Mouse (Mus musculus): Measurements from ENCODE around the gene Notch2. TPM values are rescaled to one million over a fixed set of nuclear protein-coding genes. Genes with fewer than 3 reads are reported as not detected.

Gene Notch2
- polyA plus RNA-seq, 1 experiment from 2014 or later: 33.4 TPM

GRCm38 (mm10) chr3:98074622-98075231, 61.4 kb downstream of the Notch2 start:
- Histone ChIP-seq H3K36me3 (ENCODE audit: inconsistent target) (peaks cover 86% of the 10 kb centered on the region), H3K79me2 (ENCODE audit: inconsistent target) (peaks cover 97% of the 10 kb centered on the region), H3K4me3 (ENCODE audit: inconsistent target) (no peak overlapping the region), H3K27ac (no peak overlapping the region)
- 87% methylated on average over 6 of the region's 6 CpGs for WGBS (ENCODE audit: missing documents)

DNA sequence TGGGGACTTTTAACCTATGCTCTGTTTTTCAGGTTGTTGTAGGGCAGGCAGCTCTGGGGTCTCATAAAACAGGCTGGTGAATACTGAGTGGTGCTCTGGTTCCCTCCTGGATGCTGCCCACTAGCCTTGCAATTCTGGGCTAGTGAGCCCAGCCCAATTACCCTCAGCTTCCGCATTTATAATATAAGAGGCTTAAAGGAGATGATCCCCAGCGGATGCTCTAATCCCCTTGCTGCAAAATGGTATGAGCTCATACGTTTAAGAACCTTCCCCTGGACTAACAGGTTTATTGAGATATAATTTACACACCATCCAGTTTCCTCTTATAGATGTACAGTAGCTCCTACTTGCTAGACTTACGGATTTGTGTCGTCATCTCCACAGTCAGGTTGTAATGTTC, 64.5 kb downstream of the Notch2 start:
- H3K79me2 ChIP-seq (ENCODE audit: inconsistent target): peaks cover 97% of the 10 kb centered on the region; the same call in 1 of the 2 replicates
- WGBS (ENCODE audit: missing documents): 93% methylated on average over 5 of the region's 5 CpGs
- H3K4me3 ChIP-seq (ENCODE audit: inconsistent target): no peak overlapping the region
- H3K36me3 ChIP-seq (ENCODE audit: inconsistent target): peaks cover 73% of the 10 kb centered on the region
- no peak overlapping the region for H3K27ac ChIP-seq

DNA sequence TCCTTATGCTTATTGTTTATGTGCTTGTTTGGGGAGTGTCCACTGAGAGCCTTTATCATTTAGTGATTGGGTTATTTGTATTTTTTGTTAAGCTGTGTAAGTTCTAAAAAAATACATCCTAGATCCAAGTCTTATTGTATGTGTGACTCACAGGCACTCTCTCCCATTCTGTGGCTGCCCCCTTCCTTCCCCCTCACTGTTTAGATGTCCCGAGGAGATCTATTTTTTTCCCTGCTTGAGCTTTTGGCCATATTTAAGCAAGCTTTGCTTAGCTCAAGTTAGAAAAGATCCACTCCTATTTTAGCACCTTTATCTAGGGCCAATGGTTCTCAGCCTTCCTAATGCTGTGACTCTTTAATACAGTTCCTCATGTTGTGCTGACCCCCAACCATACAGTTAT, 65.5 kb downstream of the Notch2 start:
- Histone ChIP-seq H3K4me3 (ENCODE audit: inconsistent target) (no peak overlapping the region), H3K79me2 (ENCODE audit: inconsistent target) (peaks cover 97% of the 10 kb centered on the region; the same call in 1 of the 2 replicates), H3K27ac (no peak overlapping the region), H3K36me3 (ENCODE audit: inconsistent target) (peaks cover 65% of the 10 kb centered on the region)
- WGBS (ENCODE audit: missing documents): 43% methylated on average over 1 of the region's 1 CpGs

GRCm38 (mm10) chr3:98079601-98080215, 66.4 kb downstream of the Notch2 start:
- 91% methylated on average over 2 of the region's 2 CpGs for WGBS (ENCODE audit: missing documents)
- peaks cover 97% of the 10 kb centered on the region; the same call in 1 of the 2 replicates for H3K79me2 ChIP-seq (ENCODE audit: inconsistent target)
- H3K27ac ChIP-seq: no peak overlapping the region
- H3K4me3 ChIP-seq (ENCODE audit: inconsistent target): no peak overlapping the region
- peaks cover 57% of the 10 kb centered on the region for H3K36me3 ChIP-seq (ENCODE audit: inconsistent target)

DNA sequence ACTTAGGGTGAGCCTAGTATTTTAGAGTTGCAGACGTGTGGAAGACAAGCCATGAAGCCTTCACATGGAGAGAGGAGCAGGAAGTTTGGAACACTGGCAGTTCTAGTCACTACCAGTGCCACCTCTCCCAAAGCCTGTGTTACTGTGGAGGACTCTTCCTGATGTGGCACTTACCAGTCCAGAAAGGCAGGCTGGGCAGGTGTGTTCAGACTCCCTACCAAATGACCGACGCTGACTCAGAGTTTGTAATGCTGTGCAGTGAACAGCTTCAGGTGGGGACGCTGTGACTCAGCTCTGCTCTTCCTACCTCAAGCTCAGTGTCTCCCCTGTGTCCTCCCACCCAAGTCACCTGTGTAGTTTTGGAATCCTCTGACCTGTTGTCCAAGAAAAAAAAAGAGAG, 67.3 kb downstream of the Notch2 start:
- Histone ChIP-seq H3K4me3 (ENCODE audit: inconsistent target) (no peak overlapping the region), H3K79me2 (ENCODE audit: inconsistent target) (peaks cover 97% of the 10 kb centered on the region; the same call in 1 of the 2 replicates), H3K36me3 (ENCODE audit: inconsistent target) (peaks cover 54% of the 10 kb centered on the region), H3K27ac (no peak overlapping the region)
- 98% methylated on average over 4 of the region's 4 CpGs for WGBS (ENCODE audit: missing documents)

DNA sequence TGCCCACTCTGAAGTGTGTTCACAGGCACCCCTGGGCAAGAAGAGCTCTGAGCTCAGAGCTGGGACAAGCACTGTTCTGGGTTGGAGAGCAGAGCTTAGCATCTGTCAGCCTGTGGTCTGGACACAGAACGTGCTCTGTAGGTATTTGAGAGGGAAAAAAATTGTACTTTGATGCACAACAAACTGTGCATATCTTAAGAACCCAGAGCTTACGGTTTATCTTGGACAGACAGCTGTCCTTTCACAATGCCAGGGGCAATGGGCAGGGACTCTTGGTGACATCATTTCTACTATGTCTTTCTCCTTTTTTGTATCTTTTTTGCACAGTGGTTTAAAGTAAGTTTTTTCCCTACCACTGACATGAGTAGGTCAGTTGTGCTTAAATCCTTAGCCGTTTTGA, 68.9 kb downstream of the Notch2 start:
- H3K4me3 ChIP-seq (ENCODE audit: inconsistent target): no peak overlapping the region
- H3K27ac ChIP-seq: no peak overlapping the region
- H3K79me2 ChIP-seq (ENCODE audit: inconsistent target): peaks cover 97% of the 10 kb centered on the region; the same call in 1 of the 2 replicates
- WGBS (ENCODE audit: missing documents): 89% methylated on average over 3 of the region's 3 CpGs
- H3K36me3 ChIP-seq (ENCODE audit: inconsistent target): peaks cover 43% of the 10 kb centered on the region

DNA sequence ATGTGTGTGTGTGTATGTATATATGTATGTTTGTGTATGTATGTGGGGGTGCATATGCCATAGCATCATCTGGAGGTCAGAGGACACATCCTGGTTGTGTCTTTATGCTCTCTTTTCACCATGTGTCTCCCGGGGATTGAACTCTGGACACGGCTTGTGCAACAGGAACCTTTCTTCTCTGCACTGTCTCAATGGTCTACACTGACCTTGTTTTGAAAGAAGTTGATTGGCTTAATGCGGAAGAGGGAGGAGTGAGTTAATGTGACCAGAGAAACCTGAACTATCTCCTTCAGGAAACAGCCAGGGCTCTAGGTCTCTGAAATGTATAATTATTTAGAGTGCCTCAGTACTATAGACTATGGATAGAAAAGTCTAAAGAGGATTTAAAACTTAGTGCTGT, 69.6 kb downstream of the Notch2 start:
- no peak overlapping the region for H3K27ac ChIP-seq

GRCm38 (mm10) chr3:98084061-98084655, 70.8 kb downstream of the Notch2 start:
- Histone ChIP-seq H3K79me2 (ENCODE audit: inconsistent target) (peaks cover 93% of the 10 kb centered on the region), H3K27ac (peak overlapping the region; percentile 10; the same call in 1 of the 2 replicates), H3K4me3 (ENCODE audit: inconsistent target) (no peak overlapping the region), H3K36me3 (ENCODE audit: inconsistent target) (peaks cover 40% of the 10 kb centered on the region)
- WGBS (ENCODE audit: missing documents): 28% methylated on average over 8 of the region's 8 CpGs

More for the DNA sequence above, 69.6 kb downstream of the Notch2 start:
- H3K36me3 ChIP-seq (ENCODE audit: inconsistent target): peaks cover 39% of the 10 kb centered on the region
- H3K79me2 ChIP-seq (ENCODE audit: inconsistent target): peaks cover 93% of the 10 kb centered on the region
- 76% methylated on average over 3 of the region's 3 CpGs for WGBS (ENCODE audit: missing documents)
- H3K4me3 ChIP-seq (ENCODE audit: inconsistent target): no peak overlapping the region

- Histone ChIP-seq H3K36me3 (ENCODE audit: inconsistent target) (peaks cover 43% of the 10 kb centered on the region), H3K79me2 (ENCODE audit: inconsistent target) (peaks cover 93% of the 10 kb centered on the region), H3K4me3 (ENCODE audit: inconsistent target) (no peak overlapping the region), H3K27ac (no peak overlapping the region)
- 90% methylated on average over 13 of the region's 13 CpGs for whole genome bisulfite sequencing (ENCODE audit: missing documents)
Measured at GRCm38 (mm10) chr3:98084870-98085269, 71.5 kb downstream of the Notch2 start.

GRCm38 (mm10) chr3:98085812-98086268, 72.5 kb downstream of the Notch2 start:
- Histone ChIP-seq H3K36me3 (ENCODE audit: inconsistent target) (peaks cover 51% of the 10 kb centered on the region), H3K4me3 (ENCODE audit: inconsistent target) (no peak overlapping the region), H3K79me2 (ENCODE audit: inconsistent target) (peaks cover 93% of the 10 kb centered on the region), H3K27ac (no peak overlapping the region)
- WGBS (ENCODE audit: missing documents): 82% methylated on average over 5 of the region's 5 CpGs

- 93% methylated on average over 4 of the region's 4 CpGs for WGBS (ENCODE audit: missing documents)
- H3K79me2 ChIP-seq (ENCODE audit: inconsistent target): peaks cover 93% of the 10 kb centered on the region
- H3K36me3 ChIP-seq (ENCODE audit: inconsistent target): peaks cover 57% of the 10 kb centered on the region
- H3K27ac ChIP-seq: no peak overlapping the region
- no peak overlapping the region for H3K4me3 ChIP-seq (ENCODE audit: inconsistent target)
Measured at GRCm38 (mm10) chr3:98086441-98086840, 73.1 kb downstream of the Notch2 start.

GRCm38 (mm10) chr3:98086860-98087259, 73.5 kb downstream of the Notch2 start:
- H3K36me3 ChIP-seq (ENCODE audit: inconsistent target): peaks cover 57% of the 10 kb centered on the region
- no peak overlapping the region for H3K4me3 ChIP-seq (ENCODE audit: inconsistent target)
- WGBS (ENCODE audit: missing documents): 54% methylated on average over 5 of the region's 5 CpGs
- no peak overlapping the region for H3K27ac ChIP-seq
- peaks cover 93% of the 10 kb centered on the region for H3K79me2 ChIP-seq (ENCODE audit: inconsistent target)

DNA sequence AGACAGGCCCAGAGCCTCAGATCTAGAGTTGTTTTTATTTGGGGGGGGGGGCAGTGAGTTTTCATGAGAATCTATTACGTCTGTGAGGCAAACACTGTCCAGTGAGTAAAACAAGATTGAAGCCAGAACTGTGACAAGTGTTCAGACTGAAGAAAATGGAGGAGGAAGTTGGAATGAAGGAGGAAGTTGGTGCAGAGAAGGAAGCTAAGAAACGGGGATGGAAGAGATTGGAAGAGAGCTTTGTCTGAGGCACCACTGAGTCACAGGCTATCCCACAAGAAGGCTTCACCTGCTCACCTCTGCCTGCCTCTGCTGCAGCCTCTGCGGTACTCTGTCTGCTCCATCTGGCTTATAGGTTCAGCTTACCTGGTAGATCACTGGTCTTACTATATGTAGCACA, 74.2 kb downstream of the Notch2 start:
- Histone ChIP-seq H3K79me2 (ENCODE audit: inconsistent target) (peaks cover 93% of the 10 kb centered on the region), H3K36me3 (ENCODE audit: inconsistent target) (peaks cover 57% of the 10 kb centered on the region), H3K4me3 (ENCODE audit: inconsistent target) (no peak overlapping the region), H3K27ac (no peak overlapping the region)
- 45% methylated on average over 3 of the region's 3 CpGs for WGBS (ENCODE audit: missing documents)

- H3K4me3 ChIP-seq (ENCODE audit: inconsistent target): no peak overlapping the region
- H3K27ac ChIP-seq: no peak overlapping the region
- 81% methylated on average over 5 of the region's 5 CpGs for WGBS (ENCODE audit: missing documents)
- H3K79me2 ChIP-seq (ENCODE audit: inconsistent target): peaks cover 93% of the 10 kb centered on the region
- H3K36me3 ChIP-seq (ENCODE audit: inconsistent target): peaks cover 70% of the 10 kb centered on the region
Measured at GRCm38 (mm10) chr3:98089702-98090101, 76.4 kb downstream of the Notch2 start.

GRCm38 (mm10) chr3:98090129-98090528, 76.8 kb downstream of the Notch2 start:
- peaks cover 93% of the 10 kb centered on the region for H3K79me2 ChIP-seq (ENCODE audit: inconsistent target)
- WGBS (ENCODE audit: missing documents): 84% methylated on average over 8 of the region's 8 CpGs
- H3K36me3 ChIP-seq (ENCODE audit: inconsistent target): peaks cover 70% of the 10 kb centered on the region

More at GRCm38 (mm10) chr3:98090129-98090528, 76.8 kb downstream of the Notch2 start:
- H3K27ac ChIP-seq: no peak overlapping the region
- no peak overlapping the region for H3K4me3 ChIP-seq (ENCODE audit: inconsistent target)

Data from macrophage (primary cell).